Mouse (Mus musculus): ENCODE measurements around the gene Plcl1.
A peak's percentile ranks its signal among the peaks of the same experiment; 100 is the strongest.

Gene Plcl1

GRCm38 (mm10) chr1:55618617-55619286, 213.0 kb downstream of the Plcl1 start:
- no peak for DNase-seq

- DNase-seq: no peak
These were observed 225.8 kb downstream of the Plcl1 start for GRCm38 (mm10) chr1:55631496-55631895.

GRCm38 (mm10) chr1:55632024-55632423, 226.3 kb downstream of the Plcl1 start:
- no peak for DNase-seq

GRCm38 (mm10) chr1:55633326-55633725, 227.6 kb downstream of the Plcl1 start:
- DNase-seq: no peak

- DNase-seq: no peak
These were observed 253.9 kb downstream of the Plcl1 start for GRCm38 (mm10) chr1:55659518-55660210.

GRCm38 (mm10) chr1:55661381-55661780, 255.7 kb downstream of the Plcl1 start:
- DNase-seq: no peak

- DNase-seq: peak; percentile 20
These were observed 259.6 kb downstream of the Plcl1 start for GRCm38 (mm10) chr1:55665137-55665827.

- no peak for DNase-seq
These were observed 260.3 kb downstream of the Plcl1 start for GRCm38 (mm10) chr1:55665828-55666673.

- DNase-seq: no peak
These were observed 261.1 kb downstream of the Plcl1 start for GRCm38 (mm10) chr1:55666798-55667197.

- DNase-seq: no peak
These were observed 263.0 kb downstream of the Plcl1 start for GRCm38 (mm10) chr1:55668622-55669237.

- no peak for DNase-seq
These were observed 277.0 kb downstream of the Plcl1 start for GRCm38 (mm10) chr1:55682676-55683075.

GRCm38 (mm10) chr1:55686261-55686660, 280.5 kb downstream of the Plcl1 start:
- no peak for DNase-seq

GRCm38 (mm10) chr1:55693636-55694220, 288.0 kb downstream of the Plcl1 start:
- DNase-seq: no peak

- DNase-seq: peak; percentile 81
These were observed 290.5 kb downstream of the Plcl1 start for GRCm38 (mm10) chr1:55696206-55696605.

- DNase-seq: peak; percentile 92
These were observed 293.8 kb downstream of the Plcl1 start for GRCm38 (mm10) chr1:55699393-55699970.

- peak; percentile 65 for DNase-seq
These were observed 294.3 kb downstream of the Plcl1 start for GRCm38 (mm10) chr1:55700016-55700415.

GRCm38 (mm10) chr1:55700726-55701125, 295.0 kb downstream of the Plcl1 start:
- DNase-seq: no peak

GRCm38 (mm10) chr1:55701601-55702000, 295.9 kb downstream of the Plcl1 start:
- DNase-seq: no peak

GRCm38 (mm10) chr1:55702106-55702505, 296.4 kb downstream of the Plcl1 start:
- no peak for DNase-seq

- DNase-seq: no peak
These were observed 299.0 kb downstream of the Plcl1 start for GRCm38 (mm10) chr1:55704707-55705106.

- DNase-seq: peak; percentile 44
These were observed 299.5 kb downstream of the Plcl1 start for GRCm38 (mm10) chr1:55705173-55705572.

- no peak for DNase-seq
These were observed 300.0 kb downstream of the Plcl1 start for GRCm38 (mm10) chr1:55705756-55706155.

Data from kidney, adult 9 months (tissue).